In the genomic region with DNA sequence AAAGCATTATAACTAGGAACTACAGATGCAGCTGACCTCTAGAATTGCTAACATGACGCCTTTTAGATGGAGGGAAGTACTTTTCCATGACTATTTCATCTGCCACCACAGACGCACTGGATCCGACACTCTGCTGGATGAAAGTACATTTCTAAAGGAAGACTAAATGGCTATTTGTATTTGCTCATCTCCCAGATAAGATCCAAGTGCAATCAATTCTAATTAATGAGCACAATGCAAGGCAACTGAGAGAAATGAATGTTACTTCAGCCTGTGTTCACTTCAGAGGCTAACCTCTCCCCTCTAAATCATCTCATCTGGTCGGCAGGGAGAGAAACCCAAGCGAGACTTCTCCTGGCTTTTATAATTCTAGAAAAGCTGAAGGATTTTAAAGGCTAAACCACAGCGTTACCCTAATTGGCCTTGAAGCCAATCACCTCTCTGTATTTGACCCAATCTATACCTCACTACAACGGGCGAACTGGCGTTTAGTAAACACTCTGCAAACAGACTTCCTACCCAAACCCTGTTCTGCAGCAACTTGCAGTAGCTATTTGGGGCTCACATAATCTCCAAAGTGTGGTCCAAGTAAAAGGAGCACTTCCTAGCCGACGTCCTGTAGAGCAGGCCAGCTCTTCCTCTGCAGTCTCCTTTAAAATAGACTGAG, we compare ENCODE assay signal across 8 mouse cellular contexts. TPM values are rescaled to one million over a fixed set of nuclear protein-coding genes. Genes with fewer than 3 reads are reported as not detected.
DNase-seq lines count a peak whose midpoint lies in the region; ATAC-seq and TF ChIP-seq lines count a peak whose summit lies in the region.

No protein-coding gene starts in this region.

- peak; percentile 8; the same call in 1 of the 2 replicates for ATAC-seq in frontal cortex, adult (ENCODE audit: low TSS enrichment)
- peak; percentile 17 for ATAC-seq in stomach, embryonic 15.5 days (ENCODE audit: insufficient read depth, low FRiP score, low read depth)

- H3K4me2 ChIP-seq in stomach, embryonic 15.5 days: peak overlapping the region; percentile 62

- peaks cover 6% of the 10 kb centered on the region for H3K9me3 ChIP-seq in forebrain, embryonic 10.5 days
- H3K9me3 ChIP-seq in stomach, embryonic 15.5 days: no peaks in the 10 kb centered on the region

- peak overlapping the region; percentile 93 for H3K27ac ChIP-seq in forebrain, embryonic 10.5 days
- peak overlapping the region; percentile 82 for H3K27ac ChIP-seq in stomach, embryonic 15.5 days

- peaks cover 12% of the 10 kb centered on the region for H3K79me3 ChIP-seq in C2C12 (ENCODE audit: low read depth)

- H3K27me3 ChIP-seq in C2C12 (ENCODE audit: control insufficient read depth, insufficient read depth, insufficient read length): no peaks in the 10 kb centered on the region
- H3K27me3 ChIP-seq in forebrain, embryonic 10.5 days (ENCODE audit: poor library complexity, severe bottlenecking): no peaks in the 10 kb centered on the region
- no peaks in the 10 kb centered on the region for H3K27me3 ChIP-seq in stomach, embryonic 15.5 days (replicated peaks)

- H3K4me1 ChIP-seq in forebrain, embryonic 10.5 days: peaks cover 13% of the 10 kb centered on the region
- 0 out of 2 replicates have a peak, but pooled peaks cover 6% of the 10 kb centered on the region for H3K4me1 ChIP-seq in stomach, embryonic 15.5 days

- WGBS in forebrain, embryonic 10.5 days: 17% methylated on average over 11 of the region's 11 CpGs
- 6% methylated on average over 11 of the region's 11 CpGs for WGBS in stomach, embryonic 15.5 days

- H3ac ChIP-seq in C2C12 (ENCODE audit: control insufficient read depth, insufficient read length, low read depth): peak overlapping the region; percentile 87

- H3K36me3 ChIP-seq in C2C12 (ENCODE audit: control insufficient read depth, insufficient read depth): peaks cover 28% of the 10 kb centered on the region
- peaks cover 32% of the 10 kb centered on the region for H3K36me3 ChIP-seq in forebrain, embryonic 10.5 days (replicated peaks)
- H3K36me3 ChIP-seq in stomach, embryonic 15.5 days: 0 out of 2 replicates have a peak, but pooled peaks cover 12% of the 10 kb centered on the region

- H3K9ac ChIP-seq in stomach, embryonic 15.5 days: peak overlapping the region; percentile 46

- peak overlapping the region; percentile 79 for H3K4me3 ChIP-seq in C2C12 (ENCODE audit: insufficient read depth, poor library complexity, severe bottlenecking)
- peak overlapping the region; percentile 75 for H3K4me3 ChIP-seq in forebrain, embryonic 10.5 days
- peak overlapping the region; percentile 80 for H3K4me3 ChIP-seq in stomach, embryonic 15.5 days (replicated peaks)

- no peak for DNase-seq in frontal cortex, postnatal 10 days (ENCODE audit: low spot score in 2 of 2)
- DNase-seq in forebrain, embryonic 10.5 days (ENCODE audit: extremely low spot score, low spot score): no peak
- DNase-seq in liver: peak; percentile 23
- DNase-seq in frontal cortex, postnatal 14 days (ENCODE audit: low spot score in 2 of 2): no peak
- DNase-seq in gastrocnemius, postnatal 4 days (ENCODE audit: low spot score in 2 of 2): no peak

- peaks cover 21% of the 10 kb centered on the region for H3K79me2 ChIP-seq in C2C12 (ENCODE audit: control insufficient read depth, insufficient read depth)

- TF ChIP-seq CTCF in C2C12 (IDR thresholded peaks at IDR 0.05; ENCODE audit: control insufficient read depth, insufficient read depth, insufficient read length): no peak

TF ChIP-seq in C2C12, 6 proteins besides CTCF, POLR2A, EP300 and RAD21:
- TF ChIP-seq FOSL1 (IDR thresholded peaks at IDR 0.05; ENCODE audit: insufficient read depth, low read length, poor library complexity, severe bottlenecking) (no peak), CEBPB (IDR thresholded peaks at IDR 0.05; ENCODE audit: low read depth) (no peak), MYOD1 (IDR thresholded peaks at IDR 0.05; ENCODE audit: control insufficient read depth, insufficient read length, low read depth) (no peak), USF1 (IDR thresholded peaks at IDR 0.05; ENCODE audit: low read depth) (no peak), MAX (IDR thresholded peaks at IDR 0.05) (no peak), MYOG (IDR thresholded peaks at IDR 0.05; ENCODE audit: control insufficient read depth, extremely low read depth, insufficient read length) (no peak)
TF ChIP-seq in C2C12: peak in this region for 0.

RNA-seq across cellular contexts. Expression of a gene that starts 0.7 kb away (rescaled TPM):
- polyA plus RNA-seq in C2C12 (2012; fragmentation: generic; extraction: Trizol): 12.6 TPM
- polyA plus RNA-seq in forebrain, embryonic 10.5 days (2016; fragmentation: Nextera tagmentation; extraction: Ambion mirVana): 51.6 and 54.9 TPM in 2 replicates
- polyA plus RNA-seq in stomach, embryonic 15.5 days (2015; fragmentation: Nextera tagmentation; extraction: Ambion mirVana): 38.6 and 41.2 TPM in 2 replicates
- 10 to 100 TPM; 13.3 to 15.1 TPM for total RNA-seq in gastrocnemius, postnatal 4 days (2021)
